Mouse (Mus musculus): ENCODE results near the gene Apof.

- no peak; the same call in 1 of the 2 replicates for TF ChIP-seq KAT2A (conservative IDR thresholded peaks at IDR 0.05; ENCODE audit: low read depth, low read length)
- TF ChIP-seq CTCF (IDR thresholded peaks at IDR 0.05 in 2 of 3, conservative IDR thresholded peaks at IDR 0.05 in 1 of 3; ENCODE audit: control insufficient read depth in 1 of 3, insufficient read depth in 1 of 3, low read depth in 2 of 3, low read length in 3 of 3, poor library complexity in 1 of 3, severe bottlenecking in 1 of 3): no peak
- TF ChIP-seq ELF1 (IDR thresholded peaks at IDR 0.05; ENCODE audit: low read depth, low read length): peak; percentile 64; the same call in 1 of the 2 replicates
- 0 out of 2 replicates have a peak, but pooled peaks have one; percentile 41 for TF ChIP-seq MAZ (IDR thresholded peaks at IDR 0.05; ENCODE audit: low read depth, low read length)
- TF ChIP-seq BHLHE40 (IDR thresholded peaks at IDR 0.05; ENCODE audit: borderline replicate concordance, low read depth, low read length): no peak
- peak; percentile 93; the same call in 1 of the 2 replicates for TF ChIP-seq UBTF (IDR thresholded peaks at IDR 0.05; ENCODE audit: borderline replicate concordance, insufficient read depth, low read depth, low read length)
- TF ChIP-seq POLR2A (IDR thresholded peaks at IDR 0.05; ENCODE audit: control insufficient read depth in 1 of 2, insufficient read depth in 1 of 2, low read depth in 1 of 2, low read length in 2 of 2, poor library complexity in 1 of 2): peak in 1 of 2 experiments; percentile 89; a peak in 2 of 4 replicates
- TF ChIP-seq MYC (IDR thresholded peaks at IDR 0.05; ENCODE audit: low read depth, low read length): no peak
- TF ChIP-seq USF2 (IDR thresholded peaks at IDR 0.05; ENCODE audit: borderline replicate concordance in 1 of 2, insufficient read depth in 1 of 2, low read depth in 1 of 2, low read length in 2 of 2): no peak
- no peak for TF ChIP-seq GATA1 (IDR thresholded peaks at IDR 0.05; ENCODE audit: low read depth, low read length)
- TF ChIP-seq MAX (IDR thresholded peaks at IDR 0.05; ENCODE audit: low read length): no peak
- 0 out of 2 replicates have a peak, but pooled peaks have one; percentile 5 for TF ChIP-seq NRF1 (IDR thresholded peaks at IDR 0.05; ENCODE audit: insufficient read depth, low read depth, low read length, poor library complexity, severe bottlenecking)
Observed at GRCm38 (mm10) chr10:128270287-128270841, 1.9 kb downstream of the Apof start, which contains the start of gene Stat2.

All from MEL (cell line).